Mouse (Mus musculus) intestine, embryonic 15.5 days (tissue): ENCODE data around the gene Prpf31. TPM values are rescaled to one million over a fixed set of nuclear protein-coding genes. Genes with fewer than 3 reads are reported as not detected.

Experiments
- ATAC-seq: fragments of 200-750 bp; cut with Nextera tagmentation; 2 replicates; pipeline ENCODE4 v1.8.0; 2017; ENCODE audit warnings: moderate TSS enrichment, moderate library complexity
- H3K27ac ChIP-seq: fragments of 300-500 bp; sonication (generic); 2 replicates; pipeline ENCODE4 v1.5.1; 2015; ENCODE audit warnings: mild to moderate bottlenecking, inconsistent platforms
- H3K27me3 ChIP-seq: fragments of 300-500 bp; sonication (generic); replicated peaks from 2 replicates; pipeline ENCODE4 v1.6.1; 2015; ENCODE audit warnings: inconsistent platforms
- H3K36me3 ChIP-seq: fragments of 300-500 bp; sonication (generic); 2 replicates; pipeline ENCODE4 v1.6.1; 2015; ENCODE audit warnings: inconsistent platforms
- H3K4me1 ChIP-seq: fragments of 300-500 bp; sonication (generic); replicated peaks from 2 replicates; pipeline ENCODE4 v1.6.1; 2015; ENCODE audit warnings: inconsistent platforms
- H3K4me2 ChIP-seq: fragments of 300-500 bp; sonication (generic); replicated peaks from 2 replicates; pipeline ENCODE4 v1.6.1; 2015; ENCODE audit warnings: mild to moderate bottlenecking, inconsistent platforms
- H3K4me3 ChIP-seq: fragments of 300-500 bp; sonication (generic); replicated peaks from 2 replicates; pipeline ENCODE4 v1.5.1; 2015; ENCODE audit warnings: inconsistent platforms
- H3K9ac ChIP-seq: fragments of 300-500 bp; sonication (generic); 2 replicates; pipeline ENCODE4 v1.6.1; 2015; ENCODE audit warnings: inconsistent platforms
- H3K9me3 ChIP-seq: fragments of 300-500 bp; sonication (generic); 2 replicates; pipeline ENCODE4 v1.6.1; 2016; ENCODE audit warnings: inconsistent platforms
- WGBS: fragments of 180-500 bp; shearing (Covaris S2); methylation state at CpG from one replicate; pipeline ENCODE4 v1.1.7; 2015; 5-methylcytosine and 5-hydroxymethylcytosine counted together
- polyA plus RNA-seq: library from polyadenylated mRNA; unstranded; fragments of >200 nt; fragmentation: Nextera tagmentation; extraction: Ambion mirVana; gene quantifications from 2 replicates; pipeline ENCODE4 v1.2.1, GENCODE M21; 2015

Gene Prpf31
- polyA plus RNA-seq, 1 experiment from 2014 or later = 85.7 TPM

GRCm38 (mm10) chr7:3674507-3675227 is 44.9 kb downstream of the Prpf31 start:
- H3K27ac ChIP-seq = no peak overlapping the region
- H3K4me2 ChIP-seq = no peak overlapping the region
- H3K9me3 ChIP-seq = no peaks in the 10 kb centered on the region
- no peaks in the 10 kb centered on the region for H3K27me3 ChIP-seq
- peak; percentile 65 for ATAC-seq
- no peak overlapping the region for H3K9ac ChIP-seq
- H3K4me1 ChIP-seq = no peaks in the 10 kb centered on the region
- H3K36me3 ChIP-seq = peaks cover 8% of the 10 kb centered on the region
- 69% methylated on average over 10 of the region's 10 CpGs for WGBS
- no peak overlapping the region for H3K4me3 ChIP-seq

GRCm38 (mm10) chr7:3675228-3675548 is 45.4 kb downstream of the Prpf31 start:
- Histone ChIP-seq H3K4me2 (no peak overlapping the region), H3K36me3 (peaks cover 8% of the 10 kb centered on the region), H3K4me3 (no peak overlapping the region), H3K27me3 (no peaks in the 10 kb centered on the region), H3K27ac (no peak overlapping the region), H3K4me1 (no peaks in the 10 kb centered on the region), H3K9ac (no peak overlapping the region), H3K9me3 (no peaks in the 10 kb centered on the region)
- ATAC-seq = no peak
- WGBS = 79% methylated on average over 3 of the region's 3 CpGs

GRCm38 (mm10) chr7:3676371-3676770 is 46.6 kb downstream of the Prpf31 start:
- peak overlapping the region; percentile 49 for H3K9ac ChIP-seq
- ATAC-seq = peak; percentile 60
- H3K4me3 ChIP-seq = peak overlapping the region; percentile 39
- no peaks in the 10 kb centered on the region for H3K27me3 ChIP-seq
- 67% methylated on average over 12 of the region's 12 CpGs for WGBS
- H3K4me2 ChIP-seq = peak overlapping the region; percentile 55
- peak overlapping the region; percentile 62 for H3K27ac ChIP-seq
- 0 out of 2 replicates have a peak, but pooled peaks cover 2% of the 10 kb centered on the region for H3K36me3 ChIP-seq
- no peaks in the 10 kb centered on the region for H3K9me3 ChIP-seq
- H3K4me1 ChIP-seq = no peaks in the 10 kb centered on the region

GRCm38 (mm10) chr7:3677342-3677741 is 47.6 kb downstream of the Prpf31 start, which contains the start of gene Tmc4:
Tmc4 (minus strand) TSS chr7:3677553.
- 0 out of 2 replicates have a peak, but pooled peaks cover 2% of the 10 kb centered on the region for H3K36me3 ChIP-seq
- H3K4me1 ChIP-seq = no peaks in the 10 kb centered on the region
- 47% methylated on average over 9 of the region's 9 CpGs for WGBS
- peak within 1 kb of the TSS; percentile 55 for H3K4me2 ChIP-seq
- no peaks in the 10 kb centered on the region for H3K27me3 ChIP-seq
- no peaks in the 10 kb centered on the region for H3K9me3 ChIP-seq
- H3K27ac ChIP-seq = peak within 1 kb of the TSS; percentile 71
- ATAC-seq = peak; percentile 88
- H3K9ac ChIP-seq = peak within 1 kb of the TSS; percentile 49
- peak within 1 kb of the TSS; percentile 39 for H3K4me3 ChIP-seq

- Histone ChIP-seq H3K4me1 (no peaks in the 10 kb centered on the region), H3K27me3 (no peaks in the 10 kb centered on the region), H3K4me3 (no peak overlapping the region), H3K9ac (no peak overlapping the region), H3K4me2 (no peak overlapping the region), H3K36me3 (peaks cover 14% of the 10 kb centered on the region; the same call in 1 of the 2 replicates), H3K27ac (no peak overlapping the region), H3K9me3 (no peaks in the 10 kb centered on the region)
- WGBS = 84% methylated on average over 10 of the region's 10 CpGs
- no peak for ATAC-seq
Observed at GRCm38 (mm10) chr7:3683908-3684550, 54.2 kb downstream of the Prpf31 start.

GRCm38 (mm10) chr7:3684698-3685097 is 54.9 kb downstream of the Prpf31 start:
- H3K36me3 ChIP-seq = peaks cover 14% of the 10 kb centered on the region; the same call in 1 of the 2 replicates
- no peak overlapping the region for H3K9ac ChIP-seq
- no peak for ATAC-seq
- no peak overlapping the region for H3K4me2 ChIP-seq
- H3K4me1 ChIP-seq = no peaks in the 10 kb centered on the region
- H3K27ac ChIP-seq = no peak overlapping the region
- no peaks in the 10 kb centered on the region for H3K9me3 ChIP-seq
- 89% methylated on average over 8 of the region's 8 CpGs for WGBS
- no peak overlapping the region for H3K4me3 ChIP-seq
- no peaks in the 10 kb centered on the region for H3K27me3 ChIP-seq

- H3K27me3 ChIP-seq = no peaks in the 10 kb centered on the region
- no peak overlapping the region for H3K4me2 ChIP-seq
- no peaks in the 10 kb centered on the region for H3K9me3 ChIP-seq
- WGBS = 86% methylated on average over 31 of the region's 31 CpGs
- no peak for ATAC-seq
- no peak overlapping the region for H3K27ac ChIP-seq
- H3K9ac ChIP-seq = no peak overlapping the region
- H3K36me3 ChIP-seq = peaks cover 14% of the 10 kb centered on the region; the same call in 1 of the 2 replicates
- H3K4me3 ChIP-seq = no peak overlapping the region
- H3K4me1 ChIP-seq = no peaks in the 10 kb centered on the region
Observed at GRCm38 (mm10) chr7:3685400-3686187, 55.8 kb downstream of the Prpf31 start.

- H3K27ac ChIP-seq = peak overlapping the region; percentile 97
Observed at GRCm38 (mm10) chr7:3691919-3692318, 62.1 kb downstream of the Prpf31 start.

More at GRCm38 (mm10) chr7:3691919-3692318, 62.1 kb downstream of the Prpf31 start:
- ATAC-seq = no peak
- H3K9me3 ChIP-seq = no peaks in the 10 kb centered on the region
- WGBS = 16% methylated on average over 3 of the region's 3 CpGs
- H3K4me2 ChIP-seq = peak overlapping the region; percentile 88
- H3K27me3 ChIP-seq = no peaks in the 10 kb centered on the region
- H3K4me1 ChIP-seq = peaks cover 21% of the 10 kb centered on the region
- peak overlapping the region; percentile 89 for H3K9ac ChIP-seq
- H3K4me3 ChIP-seq = peak overlapping the region; percentile 67
- no peaks in the 10 kb centered on the region for H3K36me3 ChIP-seq

Other genes with a start within 250 kb of the Prpf31 start
- 2.0 and 2.2 TPM in 2 replicates for gene Cacng8, start 239.3 kb upstream of the Prpf31 start, polyA plus RNA-seq
- 0.33 TPM in 1 of 2 replicates, not detected in the other for gene Cacng6, start 205.8 kb upstream of the Prpf31 start, polyA plus RNA-seq
- 0.11 and 0.16 TPM in 2 replicates for gene Tarm1, start 127.4 kb upstream of the Prpf31 start, polyA plus RNA-seq
- gene Oscar, start 13.8 kb upstream of the Prpf31 start, polyA plus RNA-seq = 0.08 and 0.09 TPM in 2 replicates
- 486 and 556 TPM in 2 replicates for gene Ndufa3, start 12.6 kb upstream of the Prpf31 start, polyA plus RNA-seq
- 19.7 and 23.1 TPM in 2 replicates for gene Tfpt, start 56 bp upstream of the Prpf31 start, polyA plus RNA-seq
- gene Cnot3, start 15.3 kb downstream of the Prpf31 start, polyA plus RNA-seq = 43.7 and 47.1 TPM in 2 replicates
- 19.5 and 20.2 TPM in 2 replicates for gene Leng1, start 35.9 kb downstream of the Prpf31 start, polyA plus RNA-seq
- 73.4 and 82.6 TPM in 2 replicates for gene Tmc4, start 47.6 kb downstream of the Prpf31 start, polyA plus RNA-seq
- gene Tsen34, start 62.9 kb downstream of the Prpf31 start, polyA plus RNA-seq = 230 and 235 TPM in 2 replicates
- gene Mboat7, start 63.5 kb downstream of the Prpf31 start, polyA plus RNA-seq = 55.3 and 57.2 TPM in 2 replicates
- gene Rps9, start 74.0 kb downstream of the Prpf31 start, polyA plus RNA-seq = 1,501 and 1,565 TPM in 2 replicates
- gene Pirb, start 90.4 kb downstream of the Prpf31 start, polyA plus RNA-seq = 1.0 and 1.1 TPM in 2 replicates
- not detected in 2 replicates for gene Gm15448, start 195.7 kb downstream of the Prpf31 start, polyA plus RNA-seq
- 0.44 TPM in 1 of 2 replicates, not detected in the other for gene Pira2, start 215.1 kb downstream of the Prpf31 start, polyA plus RNA-seq